Mouse (Mus musculus) C2C12 (cell line): ENCODE data around the gene Dhh. TPM values are rescaled to one million over a fixed set of nuclear protein-coding genes. Genes with fewer than 3 reads are reported as not detected.

Experiments
- H3K27me3 ChIP-seq: one replicate; pipeline ENCODE4 v1.6.1; 2011; ENCODE audit not compliant: control insufficient read depth, insufficient read depth, insufficient read length
- H3K36me3 ChIP-seq: one replicate; pipeline ENCODE4 v1.6.1; 2011; ENCODE audit not compliant: control insufficient read depth, insufficient read depth
- H3K4me3 ChIP-seq: one replicate; pipeline ENCODE4 v1.5.1; 2011; ENCODE audit warnings: mild to moderate bottlenecking, control low read depth; ENCODE audit not compliant: poor library complexity, insufficient read depth, severe bottlenecking
- H3K79me2 ChIP-seq: one replicate; pipeline ENCODE4 v1.6.1; 2011; ENCODE audit not compliant: control insufficient read depth, insufficient read depth
- H3K79me3 ChIP-seq: one replicate; pipeline ENCODE4 v1.6.1; 2011; ENCODE audit warnings: low read depth, control low read depth
- H3ac ChIP-seq: one replicate; pipeline ENCODE3; 2011; ENCODE audit warnings: low read depth; ENCODE audit not compliant: control insufficient read depth, insufficient read length
- CEBPB ChIP-seq: IDR thresholded peaks from one replicate; pipeline ENCODE4 v1.6.1; 2011; ENCODE audit warnings: low read depth, mild to moderate bottlenecking, control low read depth, moderate library complexity
- CTCF ChIP-seq: IDR thresholded peaks from one replicate; pipeline ENCODE4 v1.5.1; 2011; ENCODE audit not compliant: control insufficient read depth, insufficient read depth, insufficient read length
- FOSL1 ChIP-seq: IDR thresholded peaks from one replicate; pipeline ENCODE4 v1.8.0; 2011; ENCODE audit warnings: mild to moderate bottlenecking, low read length; ENCODE audit not compliant: poor library complexity, insufficient read depth, severe bottlenecking
- MAX ChIP-seq: IDR thresholded peaks from one replicate; pipeline ENCODE4 v1.6.1; 2011; ENCODE audit warnings: mild to moderate bottlenecking, control low read depth
- MYOD1 ChIP-seq: IDR thresholded peaks from one replicate; pipeline ENCODE4 v1.6.1; 2011; ENCODE audit warnings: low read depth; ENCODE audit not compliant: control insufficient read depth, insufficient read length
- MYOG ChIP-seq: IDR thresholded peaks from one replicate; pipeline ENCODE4 v1.6.1; 2011; ENCODE audit not compliant: control insufficient read depth, insufficient read length; ENCODE audit errors: extremely low read depth
- USF1 ChIP-seq: IDR thresholded peaks from one replicate; pipeline ENCODE4 v1.6.1; 2011; ENCODE audit warnings: low read depth, mild to moderate bottlenecking, control low read depth, moderate library complexity
- long read RNA-seq, 2 experiments: library from polyadenylated mRNA; unstranded; transcript quantifications; one replicate each; pipeline ENCODE4 v2.0.0; 2019 to 2020
- polyA plus RNA-seq: library from polyadenylated mRNA; unstranded; fragments of >200 nt; fragmentation: generic; extraction: Trizol; gene quantifications from one replicate; pipeline ENCODE4 v1.2.1, GENCODE M21; 2012; ENCODE audit warnings: missing spikeins

The Dhh gene
- polyA plus RNA-seq = 0.16 TPM
- long read RNA-seq, experiment 1, full-length matches to known transcripts = 1 of 1 reads
- long read RNA-seq, experiment 1, partial matches to known transcripts = 0 of 1 reads
- long read RNA-seq, experiment 1, other reads (novel, unspliced or antisense) = 0 of 1 reads
- long read RNA-seq, experiment 2, full-length matches to known transcripts = 2 of 2 reads
- long read RNA-seq, experiment 2, partial matches to known transcripts = 0 of 2 reads
- long read RNA-seq, experiment 2, other reads (novel, unspliced or antisense) = 0 of 2 reads

DNA sequence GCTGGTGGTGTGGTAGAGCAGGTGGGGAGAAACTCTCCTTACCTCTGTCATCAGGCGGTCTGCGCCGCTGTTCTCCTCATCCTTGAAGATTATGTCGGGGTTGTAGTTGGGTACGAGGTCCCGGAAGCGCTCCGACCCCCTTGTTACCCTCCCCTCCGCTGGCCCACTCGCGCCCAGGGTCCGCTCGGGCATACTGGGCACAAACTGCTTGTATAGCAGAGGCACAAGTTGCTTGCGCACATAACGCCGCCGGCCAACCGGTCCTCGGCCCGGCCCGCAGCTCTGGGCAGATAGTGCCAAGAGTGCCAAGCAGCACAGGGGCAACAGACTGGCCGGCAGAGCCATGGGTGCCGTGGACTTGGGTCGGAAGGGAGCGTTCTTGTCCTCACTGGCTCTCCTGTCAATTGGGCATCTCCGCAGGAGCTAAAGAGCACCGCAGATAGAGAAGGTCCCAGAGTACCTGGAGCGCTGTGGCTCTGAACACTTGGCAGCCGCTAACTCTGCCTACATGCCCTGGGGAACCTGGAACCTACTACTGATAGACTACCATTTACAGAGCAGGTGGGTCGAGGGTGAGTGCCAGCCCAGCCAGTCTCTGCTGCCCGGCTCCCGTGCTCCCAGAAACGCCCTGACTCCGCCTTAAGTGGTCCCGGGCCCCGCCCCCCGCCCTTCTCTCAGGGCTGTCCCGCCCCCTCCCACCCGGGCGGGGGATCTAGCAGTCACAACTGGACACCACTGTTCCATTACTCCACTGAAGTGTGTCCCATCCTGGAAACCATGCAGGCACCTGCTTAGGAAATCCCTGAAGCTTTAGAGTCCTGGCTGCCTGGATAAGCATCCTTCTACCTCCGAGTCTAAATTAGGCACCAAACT lies at the start of gene Dhh:
Gene Dhh (minus strand): TSS at position 613 of the 873 bp plus-strand sequence.
- H3K79me3 ChIP-seq = no peaks in the 10 kb centered on the region
- H3K4me3 ChIP-seq = no peak within 1 kb of the TSS
- TF ChIP-seq MYOD1 (no peak), MYOG (no peak), MAX (no peak), FOSL1 (no peak), CEBPB (no peak), CTCF (no peak), USF1 (no peak)
- peaks cover 15% of the 10 kb centered on the region for H3K27me3 ChIP-seq
- H3K36me3 ChIP-seq = no peaks in the 10 kb centered on the region
- no peak within 1 kb of the TSS for H3ac ChIP-seq
- no peaks in the 10 kb centered on the region for H3K79me2 ChIP-seq

DNA sequence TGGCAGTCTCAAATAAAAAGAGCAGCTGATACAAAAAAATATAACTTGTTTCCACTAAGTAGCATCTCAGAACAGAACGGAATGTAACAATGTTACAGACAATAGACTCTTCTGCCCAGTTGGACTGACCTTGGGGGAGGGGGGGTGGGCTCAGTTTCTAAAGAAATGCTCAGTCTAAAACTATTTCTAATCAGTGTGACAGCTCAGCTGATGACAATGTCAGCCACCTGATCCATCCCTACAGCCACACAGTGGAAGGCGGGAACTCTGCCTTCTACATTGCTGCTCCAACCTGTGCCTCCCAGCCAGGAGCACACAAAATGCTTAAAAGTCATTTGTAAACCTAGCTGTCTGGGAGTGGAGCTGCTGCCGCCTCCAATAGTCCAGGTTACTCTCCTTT lies 49.5 kb upstream of the Dhh start:
- Histone ChIP-seq H3K79me2 (peaks cover 21% of the 10 kb centered on the region), H3K36me3 (peaks cover 27% of the 10 kb centered on the region), H3K79me3 (peaks cover 18% of the 10 kb centered on the region), H3K27me3 (no peaks in the 10 kb centered on the region), H3ac (no peak overlapping the region), H3K4me3 (no peak overlapping the region)
- no peak for TF ChIP-seq USF1
- TF ChIP-seq CEBPB = no peak
- TF ChIP-seq CTCF = no peak
- no peak for TF ChIP-seq FOSL1
- no peak for TF ChIP-seq MYOG
- no peak for TF ChIP-seq MYOD1
- TF ChIP-seq MAX = no peak

DNA sequence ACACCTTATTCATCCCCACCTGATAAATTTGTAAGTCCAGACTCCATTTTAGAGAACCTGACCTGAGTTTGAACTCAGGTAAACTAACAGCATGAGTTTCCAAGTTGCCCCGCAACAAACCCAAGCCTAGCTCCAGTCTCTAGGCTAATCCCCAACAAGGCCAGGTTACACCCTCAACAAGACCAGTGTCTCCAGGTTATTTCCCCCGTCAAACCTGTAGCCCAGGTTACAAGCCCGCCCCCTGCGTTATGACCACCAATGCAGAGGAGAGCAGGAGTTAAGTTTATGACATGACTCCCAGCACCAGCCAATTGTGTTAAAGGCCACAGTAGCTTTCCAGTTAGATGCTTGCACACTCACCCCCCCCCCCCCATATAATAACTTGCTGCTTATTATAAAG lies 44.8 kb upstream of the Dhh start:
- no peaks in the 10 kb centered on the region for H3K27me3 ChIP-seq
- H3ac ChIP-seq = no peak overlapping the region
- H3K79me2 ChIP-seq = no peaks in the 10 kb centered on the region
- no peaks in the 10 kb centered on the region for H3K36me3 ChIP-seq
- no peak for TF ChIP-seq MYOD1
- no peak for TF ChIP-seq CEBPB
- no peaks in the 10 kb centered on the region for H3K79me3 ChIP-seq
- H3K4me3 ChIP-seq = no peak overlapping the region

DNA sequence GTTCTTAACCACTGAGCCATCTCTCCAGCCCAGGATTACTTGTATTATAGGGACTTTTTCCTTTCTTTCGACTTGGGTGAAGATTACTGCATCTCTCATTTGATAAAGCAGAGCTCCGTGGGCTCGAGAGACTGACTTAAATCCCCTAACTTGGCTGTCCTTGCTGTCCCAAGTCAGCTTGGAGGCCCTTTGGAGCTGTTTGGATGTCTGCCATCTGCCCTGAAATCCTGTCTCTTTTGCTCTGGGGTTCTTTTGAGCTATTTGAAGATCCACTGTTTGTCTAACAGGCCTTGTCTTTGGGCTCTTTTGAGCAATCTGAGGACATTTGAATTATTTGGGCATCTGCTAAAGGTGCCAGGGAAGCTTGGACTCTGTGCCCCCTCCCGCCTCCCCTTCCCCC lies 43.7 kb upstream of the Dhh start:
- Histone ChIP-seq H3ac (no peak overlapping the region), H3K4me3 (no peak overlapping the region), H3K79me3 (no peaks in the 10 kb centered on the region), H3K27me3 (no peaks in the 10 kb centered on the region), H3K36me3 (no peaks in the 10 kb centered on the region), H3K79me2 (no peaks in the 10 kb centered on the region)
- TF ChIP-seq MYOG (no peak), FOSL1 (no peak), MYOD1 (no peak), CTCF (no peak)

DNA sequence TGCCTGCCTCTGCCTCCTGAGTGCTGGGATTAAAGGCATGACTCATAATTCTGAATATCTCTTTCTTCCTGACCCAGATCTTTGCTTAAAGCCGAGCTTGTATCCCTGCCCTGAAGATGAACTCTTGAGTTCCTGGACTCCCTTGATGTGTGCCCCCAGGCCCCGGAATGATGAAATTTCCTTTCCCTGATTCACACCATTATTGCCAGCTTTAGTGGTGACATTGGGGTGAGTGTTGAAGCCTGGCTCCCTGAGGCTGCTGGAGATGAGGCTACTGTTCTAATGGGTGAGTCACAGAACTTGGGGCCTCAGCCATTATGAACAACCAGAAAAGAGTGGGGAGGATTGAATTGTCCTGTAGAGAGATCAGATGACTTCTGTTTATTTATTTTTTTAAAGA lies 43.2 kb upstream of the Dhh start:
- TF ChIP-seq FOSL1 = no peak
- TF ChIP-seq CTCF = no peak
- no peak for TF ChIP-seq MYOD1
- H3K36me3 ChIP-seq = no peaks in the 10 kb centered on the region
- H3K4me3 ChIP-seq = no peak overlapping the region
- H3K27me3 ChIP-seq = no peaks in the 10 kb centered on the region
- H3ac ChIP-seq = no peak overlapping the region
- no peaks in the 10 kb centered on the region for H3K79me2 ChIP-seq
- H3K79me3 ChIP-seq = no peaks in the 10 kb centered on the region

DNA sequence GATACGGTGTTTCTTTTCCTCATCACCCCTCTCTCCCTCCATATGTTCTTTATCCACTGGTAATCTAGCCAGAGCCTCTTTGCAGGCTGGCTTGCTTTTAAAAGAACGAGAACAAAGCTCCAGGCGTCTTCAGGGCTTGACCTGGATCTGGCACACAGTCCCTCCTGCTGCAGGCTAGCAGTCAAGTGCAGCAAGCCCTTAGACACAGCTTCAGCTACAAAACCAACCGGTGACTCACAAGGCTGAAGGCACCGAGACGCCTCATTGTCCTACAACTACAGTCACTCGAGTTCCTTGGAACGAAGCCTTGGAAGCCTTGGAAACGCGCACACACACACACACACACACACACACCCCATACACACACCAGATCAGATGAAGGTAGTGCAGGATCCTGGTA lies 42.5 kb upstream of the Dhh start:
- no peaks in the 10 kb centered on the region for H3K27me3 ChIP-seq
- H3K79me2 ChIP-seq = no peaks in the 10 kb centered on the region
- H3ac ChIP-seq = no peak overlapping the region
- no peaks in the 10 kb centered on the region for H3K79me3 ChIP-seq
- H3K4me3 ChIP-seq = no peak overlapping the region
- no peaks in the 10 kb centered on the region for H3K36me3 ChIP-seq
- no peak for TF ChIP-seq FOSL1
- TF ChIP-seq MYOD1 = no peak
- no peak for TF ChIP-seq CEBPB
- no peak for TF ChIP-seq MAX
- no peak for TF ChIP-seq CTCF
- TF ChIP-seq USF1 = no peak
- no peak for TF ChIP-seq MYOG
